10 mouse cellular contexts compared by ENCODE assay signal in genomic region chr10:96190168-96190987, GRCm38 (mm10). TPM values are rescaled to one million over a fixed set of nuclear protein-coding genes. Genes with fewer than 3 reads are reported as not detected.
DNase-seq lines count a peak whose midpoint lies in the region; ATAC-seq and TF ChIP-seq lines count a peak whose summit lies in the region.
"Had no signal": no experiment of that assay in that cellular context is flagged by ENCODE, and none has a peak within 500 bp of the region (broad histone marks: within the 10 kb centered on the region; RNA-seq: fewer than 3 reads in every experiment).

No protein-coding gene starts in this region.

- no peak for TF ChIP-seq CTCF in heart, adult 2 months (IDR thresholded peaks at IDR 0.05)

- ATAC-seq in heart, embryonic 16.5 days (replicated peaks; ENCODE audit: extremely low read depth, insufficient read depth, low FRiP score) = no peak
- no peak for ATAC-seq in heart, embryonic 11.5 days (replicated peaks; ENCODE audit: insufficient number of reproducible peaks, low FRiP score, low TSS enrichment)
- ATAC-seq in hindbrain, embryonic 16.5 days = peak; percentile 95
- ATAC-seq in midbrain, embryonic 16.5 days = peak; percentile 60

- H3K27me3 ChIP-seq in heart, embryonic 16.5 days (ENCODE audit: control insufficient read depth, insufficient read depth, low read length) = no peaks in the 10 kb centered on the region
- no peaks in the 10 kb centered on the region for H3K27me3 ChIP-seq in heart, embryonic 11.5 days (ENCODE audit: control insufficient read depth, insufficient read depth, low read length)
- no peaks in the 10 kb centered on the region for H3K27me3 ChIP-seq in hindbrain, embryonic 16.5 days (replicated peaks; ENCODE audit: control insufficient read depth, insufficient read depth, low read length)
- H3K27me3 ChIP-seq in midbrain, embryonic 16.5 days (ENCODE audit: control insufficient read depth, insufficient read depth, low read depth, low read length) = no peaks in the 10 kb centered on the region
- H3K27me3 ChIP-seq in heart, adult 2 months (ENCODE audit: control insufficient read depth, insufficient read depth, low read length) = no peaks in the 10 kb centered on the region

- peak; percentile 47 for DNase-seq in brain, embryonic 18.5 days (ENCODE audit: low read depth, low spot score)
- no peak for DNase-seq in heart, adult 9 months (ENCODE audit: low spot score in 2 of 2)
- no peak for DNase-seq in heart, adult 2 months

- no peak overlapping the region for H3K4me3 ChIP-seq in heart, embryonic 16.5 days (ENCODE audit: low read length)
- H3K4me3 ChIP-seq in heart, embryonic 11.5 days (ENCODE audit: low read depth, low read length) = no peak overlapping the region
- H3K4me3 ChIP-seq in hindbrain, embryonic 16.5 days (ENCODE audit: low read length) = no peak overlapping the region
- no peak overlapping the region for H3K4me3 ChIP-seq in midbrain, embryonic 16.5 days (ENCODE audit: low read depth, low read length)
- H3K4me3 ChIP-seq in heart, adult 2 months = no peak overlapping the region

- intact Hi-C loops in heart, adult 2 months (cut with DNase I) = no loop called here

- no peak for TF ChIP-seq POLR2A in heart, adult 2 months (IDR thresholded peaks at IDR 0.05; ENCODE audit: insufficient read depth, low read depth, low read length)

- TF ChIP-seq EP300 in heart, adult 2 months (IDR thresholded peaks at IDR 0.05; ENCODE audit: insufficient read depth, low read depth, low read length) = no peak

- 74% methylated on average over 10 of the region's 10 CpGs for WGBS in heart, embryonic 16.5 days
- WGBS in heart, embryonic 11.5 days (ENCODE audit: insufficient replicate concordance) = 77% methylated on average over 10 of the region's 10 CpGs
- 15% methylated on average over 10 of the region's 10 CpGs for WGBS in hindbrain, embryonic 16.5 days
- 30% methylated on average over 10 of the region's 10 CpGs for WGBS in midbrain, embryonic 16.5 days
- 50% methylated on average over 10 of the region's 10 CpGs for WGBS in heart, adult 2 months

- 0 out of 2 replicates have a peak overlapping the region, but pooled peaks have one; percentile 20 for H3K27ac ChIP-seq in heart, embryonic 16.5 days (ENCODE audit: low read length)
- no peak overlapping the region for H3K27ac ChIP-seq in heart, embryonic 11.5 days (ENCODE audit: low read depth, low read length)
- no peak overlapping the region for H3K27ac ChIP-seq in hindbrain, embryonic 16.5 days (ENCODE audit: low read depth, low read length)
- H3K27ac ChIP-seq in midbrain, embryonic 16.5 days (ENCODE audit: low read length) = no peak overlapping the region
- H3K27ac ChIP-seq in heart, adult 2 months = no peak overlapping the region

- no peak overlapping the region for H3K9ac ChIP-seq in heart, embryonic 16.5 days (ENCODE audit: low read length)
- no peak overlapping the region for H3K9ac ChIP-seq in heart, embryonic 11.5 days (ENCODE audit: low read depth, low read length)
- H3K9ac ChIP-seq in hindbrain, embryonic 16.5 days (ENCODE audit: low read depth, low read length) = no peak overlapping the region
- H3K9ac ChIP-seq in midbrain, embryonic 16.5 days (ENCODE audit: low read depth, low read length) = no peak overlapping the region
- no peak overlapping the region for H3K9ac ChIP-seq in heart, adult 2 months (ENCODE audit: low read depth, low read length)

- no peaks in the 10 kb centered on the region for H3K36me3 ChIP-seq in heart, embryonic 16.5 days (ENCODE audit: control insufficient read depth, insufficient read depth)
- H3K36me3 ChIP-seq in heart, embryonic 11.5 days (ENCODE audit: control insufficient read depth, insufficient read depth, low read length) = no peaks in the 10 kb centered on the region
- no peaks in the 10 kb centered on the region for H3K36me3 ChIP-seq in hindbrain, embryonic 16.5 days (ENCODE audit: control insufficient read depth, insufficient read depth, low read length)
- no peaks in the 10 kb centered on the region for H3K36me3 ChIP-seq in midbrain, embryonic 16.5 days (ENCODE audit: control insufficient read depth, insufficient read depth, low read length)
- no peaks in the 10 kb centered on the region; the same call in none of the 2 replicates for H3K36me3 ChIP-seq in heart, adult 2 months (ENCODE audit: control insufficient read depth, insufficient read depth, low read length)
- H3K36me3 ChIP-seq: G1E had no signal

- no peaks in the 10 kb centered on the region for H3K4me1 ChIP-seq in heart, embryonic 16.5 days (ENCODE audit: control insufficient read depth, insufficient read depth, low read length)
- H3K4me1 ChIP-seq in heart, embryonic 11.5 days (ENCODE audit: control insufficient read depth, insufficient read depth, low read length) = no peaks in the 10 kb centered on the region
- no peaks in the 10 kb centered on the region; the same call in 1 of the 2 replicates for H3K4me1 ChIP-seq in hindbrain, embryonic 16.5 days (ENCODE audit: control insufficient read depth, insufficient read depth, low read depth, low read length)
- H3K4me1 ChIP-seq in midbrain, embryonic 16.5 days (ENCODE audit: control insufficient read depth, insufficient read depth, low read length) = no peaks in the 10 kb centered on the region
- H3K4me1 ChIP-seq in heart, adult 2 months (ENCODE audit: control insufficient read depth, insufficient read depth, low read length) = peaks cover 8% of the 10 kb centered on the region

- no peaks in the 10 kb centered on the region; the same call in 1 of the 2 replicates for H3K9me3 ChIP-seq in heart, embryonic 16.5 days (replicated peaks; ENCODE audit: control insufficient read depth, low read length)
- no peaks in the 10 kb centered on the region for H3K9me3 ChIP-seq in heart, embryonic 11.5 days (replicated peaks; ENCODE audit: control insufficient read depth, low read length)
- H3K9me3 ChIP-seq in hindbrain, embryonic 16.5 days (ENCODE audit: control insufficient read depth, low read length) = no peaks in the 10 kb centered on the region
- H3K9me3 ChIP-seq in midbrain, embryonic 16.5 days (replicated peaks; ENCODE audit: control insufficient read depth, low read length, poor library complexity, severe bottlenecking) = no peaks in the 10 kb centered on the region

- no peaks in the 10 kb centered on the region for H3K79me2 ChIP-seq in heart, adult 2 months (replicated peaks; ENCODE audit: control insufficient read depth, insufficient read depth, low read length)

- no peak overlapping the region for H3K4me2 ChIP-seq in heart, embryonic 16.5 days (ENCODE audit: low read depth, low read length)
- H3K4me2 ChIP-seq in heart, embryonic 11.5 days = no peak overlapping the region
- no peak overlapping the region for H3K4me2 ChIP-seq in hindbrain, embryonic 16.5 days (ENCODE audit: low read length)
- H3K4me2 ChIP-seq in midbrain, embryonic 16.5 days (ENCODE audit: low read length) = no peak overlapping the region

RNA-seq across cellular contexts. Expression of gene Gm5426, which starts 54.0 kb away (rescaled TPM):
- not detected in 2 replicates for polyA plus RNA-seq in heart, embryonic 16.5 days (2015; fragmentation: Nextera tagmentation; extraction: Ambion mirVana)
- not detected in 2 replicates for polyA plus RNA-seq in heart, embryonic 11.5 days (2014; fragmentation: Nextera tagmentation; extraction: Ambion mirVana)
- polyA plus RNA-seq in hindbrain, embryonic 16.5 days (2015; fragmentation: Nextera tagmentation; extraction: Ambion mirVana) = not detected in 2 replicates
- not detected in 2 replicates for polyA plus RNA-seq in midbrain, embryonic 16.5 days (2015; fragmentation: Nextera tagmentation; extraction: Ambion mirVana)
- not detected for total RNA-seq in heart, adult 2 months (2021)
- polyA plus RNA-seq in heart, adult 2 months (2012; rRNA removed) = not detected in 2 replicates
- total RNA-seq: G1E had no signal
- polyA plus RNA-seq: G1E; intestine, embryonic 14.5 days; limb, embryonic 11.5 days had no signal

Comparison
In these comparisons a context has a peak if more than half of its experiments do, and no peak if none do; other contexts are left out.
1. ATAC-seq: peak in hindbrain, embryonic 16.5 days (single experiment) and midbrain, embryonic 16.5 days (single experiment); none in heart, embryonic 16.5 days (single experiment) and heart, embryonic 11.5 days (single experiment).